Mouse (Mus musculus) embryo, embryonic 10.5 days (tissue): ENCODE data around the gene Cnn3.
A peak's percentile ranks its signal among the peaks of the same experiment; 100 is the strongest.

Source experiments
- DNase-seq: peaks from one replicate; pipeline ENCODE4 v3.0.0-alpha.2; 2015; ENCODE audit warnings: low spot score

Cnn3 gene

GRCm38 (mm10) chr3:121425861-121426620, at the start of gene Cnn3:
Cnn3 (plus strand) TSS chr3:121426497.
- DNase-seq = peak; percentile 98

- peak; percentile 75 for DNase-seq
These were observed 47.3 kb upstream of the Cnn3 start for GRCm38 (mm10) chr3:121378708-121379612.

- no peak for DNase-seq
These were observed 46.6 kb upstream of the Cnn3 start for GRCm38 (mm10) chr3:121379699-121380098.

DNA sequence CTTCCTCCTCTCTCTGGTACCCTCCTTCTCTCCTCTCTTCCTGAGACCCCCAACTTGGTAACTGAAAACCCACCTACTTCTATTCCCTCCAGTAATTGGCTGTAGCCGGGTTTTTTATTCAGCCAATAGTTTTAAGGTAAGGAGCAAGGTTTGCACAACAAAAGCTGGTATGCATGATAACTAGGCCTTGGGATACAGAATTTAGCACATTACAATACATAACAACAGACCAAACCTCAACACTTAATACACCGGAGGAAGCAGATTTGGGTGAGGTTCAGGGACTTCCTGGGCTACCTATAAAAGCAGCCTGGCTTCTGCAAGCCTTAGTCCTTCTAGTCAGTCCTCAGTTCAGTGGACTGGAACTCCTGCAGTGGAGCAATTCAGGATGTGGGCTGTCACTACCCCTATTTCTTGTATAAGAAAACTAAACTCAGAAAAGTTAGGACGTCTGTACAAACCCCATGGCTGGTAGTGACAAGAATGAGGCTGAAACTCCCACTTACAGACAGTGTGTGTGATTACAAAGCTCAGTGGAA, 38.8 kb upstream of the Cnn3 start:
- no peak for DNase-seq

- no peak for DNase-seq
These were observed 36.9 kb upstream of the Cnn3 start for GRCm38 (mm10) chr3:121389366-121389765.

- DNase-seq = peak; percentile 76
These were observed 36.3 kb upstream of the Cnn3 start for GRCm38 (mm10) chr3:121389860-121390530.

- DNase-seq = peak; percentile 48
These were observed 35.6 kb upstream of the Cnn3 start for GRCm38 (mm10) chr3:121390724-121391123.

GRCm38 (mm10) chr3:121395588-121396295, 30.6 kb upstream of the Cnn3 start:
- DNase-seq = peak; percentile 55

DNA sequence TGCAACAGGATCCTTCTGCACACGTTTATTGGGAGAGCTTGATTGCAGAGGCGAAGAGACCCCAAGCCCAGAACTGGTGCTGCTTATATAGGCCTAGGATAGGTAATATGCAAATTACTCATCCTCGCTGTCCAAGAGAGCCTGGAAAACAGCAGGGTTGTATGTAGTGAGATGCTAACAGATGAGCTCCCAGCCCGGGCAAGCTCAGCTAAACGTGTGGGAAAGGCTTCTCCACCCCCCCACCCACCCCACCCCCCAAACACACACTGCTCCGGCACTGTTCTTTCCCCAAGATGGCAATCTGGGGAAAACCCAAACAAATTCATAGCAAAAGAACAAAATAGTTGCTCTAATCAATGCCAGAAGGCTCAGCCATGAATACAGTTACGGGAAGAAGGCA, 29.7 kb upstream of the Cnn3 start:
- DNase-seq = no peak

DNA sequence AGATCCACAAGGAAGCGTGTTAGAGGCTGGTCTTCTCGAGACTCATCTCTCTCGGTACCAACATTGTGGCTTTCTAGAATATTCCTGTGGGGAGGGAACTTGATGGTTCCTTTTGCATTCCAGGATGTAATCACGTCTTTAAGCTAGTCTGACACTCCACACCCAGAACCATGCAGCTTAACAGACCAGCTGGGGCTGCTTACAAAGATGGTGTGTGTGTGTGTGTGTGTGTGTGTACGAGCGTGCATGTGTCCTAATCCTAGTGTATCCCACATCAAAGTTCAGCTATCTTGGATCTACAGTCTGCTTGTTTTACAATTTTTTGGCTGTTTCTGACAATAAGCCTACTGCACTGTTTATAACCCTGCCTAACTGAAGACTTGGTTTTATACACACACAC, 29.3 kb upstream of the Cnn3 start:
- DNase-seq = no peak

DNA sequence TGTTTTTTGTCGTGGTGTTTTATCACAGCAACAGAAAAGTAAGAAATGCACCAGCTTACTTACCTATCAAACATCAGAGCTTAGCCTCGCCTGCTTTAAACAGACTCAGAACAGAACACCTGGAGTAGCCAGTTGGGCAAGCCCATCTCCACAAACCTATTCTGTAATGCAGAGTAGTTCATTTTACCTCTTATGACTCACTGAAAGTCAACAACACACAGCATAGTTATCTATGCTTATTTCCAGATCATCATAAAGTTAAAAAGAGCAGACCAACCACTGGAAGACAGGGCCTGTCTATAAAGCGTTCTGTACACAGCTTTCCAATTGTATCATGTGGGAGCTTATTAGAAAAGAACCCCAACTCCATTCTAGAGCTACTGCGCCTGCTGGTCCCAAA, 24.9 kb upstream of the Cnn3 start:
- DNase-seq = no peak

GRCm38 (mm10) chr3:121402096-121402495, 24.2 kb upstream of the Cnn3 start:
- DNase-seq = no peak

- no peak for DNase-seq
These were observed 22.8 kb upstream of the Cnn3 start for GRCm38 (mm10) chr3:121403449-121403848.

GRCm38 (mm10) chr3:121405101-121405500, 21.2 kb upstream of the Cnn3 start:
- DNase-seq = no peak

GRCm38 (mm10) chr3:121407417-121407816, 18.9 kb upstream of the Cnn3 start:
- DNase-seq = no peak

GRCm38 (mm10) chr3:121408386-121408785, 17.9 kb upstream of the Cnn3 start:
- no peak for DNase-seq

DNA sequence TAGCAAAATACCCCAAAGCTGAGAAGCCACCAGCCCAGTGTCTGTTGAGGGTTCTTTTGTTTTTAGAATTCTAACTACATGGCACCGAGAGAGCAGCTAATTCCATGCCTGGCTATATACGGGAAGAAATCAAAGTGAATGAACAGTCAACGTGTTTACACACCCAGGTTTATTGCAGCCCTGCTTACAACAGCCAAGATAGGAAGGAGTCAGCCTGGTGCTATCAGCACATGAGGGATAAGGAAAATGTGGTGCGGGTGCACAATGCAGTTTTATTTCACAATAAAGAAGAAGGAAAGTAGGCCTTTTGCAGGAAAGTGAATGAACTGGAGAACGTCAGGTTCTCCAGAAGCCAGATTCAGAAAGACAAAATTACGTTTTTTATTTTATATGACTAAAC, 14.8 kb upstream of the Cnn3 start:
- DNase-seq = no peak

- DNase-seq = no peak
These were observed 9.8 kb upstream of the Cnn3 start for GRCm38 (mm10) chr3:121416171-121417154.

DNA sequence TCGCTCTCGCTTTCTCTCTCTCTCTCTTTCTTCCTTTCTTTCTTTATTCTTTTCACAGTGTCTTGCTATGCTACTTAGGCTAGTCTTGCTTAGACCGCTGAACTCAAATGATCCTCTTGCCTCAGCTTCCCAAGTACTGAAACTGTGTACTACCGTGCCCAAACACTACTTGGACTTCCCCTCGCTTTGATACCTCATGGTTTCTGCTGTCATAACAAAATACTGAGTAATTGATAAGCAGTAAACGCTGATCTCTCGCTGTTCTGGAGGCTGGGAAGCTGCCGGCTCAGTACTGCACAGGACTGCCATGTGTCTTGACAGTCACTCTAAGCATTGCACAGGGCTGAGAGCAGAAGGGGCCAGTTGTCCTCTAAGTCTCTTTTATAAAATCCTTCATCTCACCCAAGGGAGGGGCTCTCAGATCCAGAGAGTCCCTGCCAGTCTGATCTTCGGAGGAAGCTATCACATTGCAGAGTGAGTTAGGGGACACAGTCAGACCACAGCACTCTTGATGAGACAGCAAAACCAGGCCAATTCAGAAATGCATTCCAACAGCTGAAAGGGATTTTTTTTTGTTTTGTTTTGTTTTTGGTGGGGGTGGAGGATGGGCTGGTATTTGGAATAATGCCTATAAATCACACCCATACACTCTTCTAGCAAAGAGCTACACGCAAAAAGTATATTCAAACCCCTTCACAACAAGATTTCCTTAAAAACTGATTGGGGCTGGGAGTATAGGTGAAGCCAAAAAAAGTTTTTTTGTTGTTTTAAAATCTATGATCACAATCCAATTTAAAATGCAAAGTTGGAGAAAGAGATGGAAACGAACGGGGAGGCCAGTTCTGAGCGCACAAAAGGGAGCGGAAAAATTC, 8.7 kb upstream of the Cnn3 start:
- peak; percentile 27 for DNase-seq

GRCm38 (mm10) chr3:121418251-121418601, 8.1 kb upstream of the Cnn3 start:
- DNase-seq = peak; percentile 53
